Mouse (Mus musculus): Measurements from ENCODE around the gene Abcc1.

DNA sequence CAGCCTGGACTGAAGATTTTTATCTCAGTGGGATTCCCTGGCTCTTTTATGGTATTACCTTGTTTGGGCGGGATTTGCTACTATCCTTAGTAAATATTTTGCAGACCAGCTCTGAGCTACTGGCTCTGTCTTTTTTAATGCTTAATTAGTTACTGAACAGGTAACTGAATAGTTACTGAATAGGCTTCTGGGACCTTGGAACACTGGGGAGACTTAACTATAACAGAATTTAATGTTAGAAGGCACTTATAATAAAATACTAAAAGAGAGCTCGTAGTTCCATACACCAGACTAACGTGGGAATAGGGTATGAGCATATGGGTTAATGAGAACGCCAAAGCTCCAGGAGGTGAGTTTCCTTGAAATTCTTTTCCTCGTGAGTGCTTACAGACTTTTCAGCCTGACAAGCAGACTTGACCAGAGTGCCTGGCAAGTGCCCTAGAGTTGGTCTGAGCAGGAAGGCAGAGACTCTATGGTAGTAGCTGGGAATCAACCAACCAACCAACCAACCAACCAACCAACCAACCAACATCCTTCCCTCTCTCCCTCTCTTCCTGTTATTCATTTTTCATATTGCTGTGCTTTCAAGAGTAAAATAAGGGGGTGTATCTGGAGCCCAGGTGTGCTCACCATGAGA is 59.3 kb downstream of the Abcc1 start:
- TF ChIP-seq CTCF (IDR thresholded peaks at IDR 0.05; ENCODE audit: control insufficient read depth, insufficient read depth, low read length) = no peak
- no peak for TF ChIP-seq POLR2A (IDR thresholded peaks at IDR 0.05; ENCODE audit: borderline replicate concordance, control insufficient read depth, low read depth, low read length)
